Mouse (Mus musculus): ENCODE measurements at regions not wholly inside any gene's neighbourhood (a gene's known extent, or its start where the extent isn't known, plus 50 kb on each side); places are given as distances from the start of the nearest gene placed in this dataset.
A peak's percentile ranks its signal among the peaks of the same experiment; 100 is the strongest.

- no peak overlapping the region for H3K27ac ChIP-seq (ENCODE audit: poor library complexity, severe bottlenecking)
- ATAC-seq (ENCODE audit: insufficient number of reproducible peaks, low FRiP score): no peak
- no peak overlapping the region for H3K4me3 ChIP-seq
- no peak overlapping the region for H3K9ac ChIP-seq
- WGBS: 71% methylated on average over 8 of the region's 8 CpGs
- no peaks in the 10 kb centered on the region for H3K27me3 ChIP-seq (replicated peaks)
- peaks cover 47% of the 10 kb centered on the region for H3K9me3 ChIP-seq (replicated peaks)
- H3K36me3 ChIP-seq: peaks cover 6% of the 10 kb centered on the region
- H3K4me2 ChIP-seq: no peak overlapping the region
- H3K4me1 ChIP-seq (replicated peaks): peaks cover 12% of the 10 kb centered on the region
Measured at GRCm38 (mm10) chr12:109539046-109539445, 61.1 kb downstream of the Rtl1 start.

GRCm38 (mm10) chr12:109538641-109539040 is 61.5 kb downstream of the Rtl1 start:
- H3K9me3 ChIP-seq (replicated peaks): peaks cover 47% of the 10 kb centered on the region
- 77% methylated on average over 3 of the region's 3 CpGs for WGBS
- no peak for ATAC-seq (ENCODE audit: insufficient number of reproducible peaks, low FRiP score)

GRCm38 (mm10) chr12:109536536-109536935 is 63.6 kb downstream of the Rtl1 start:
- 66% methylated on average over 3 of the region's 3 CpGs for WGBS
- Histone ChIP-seq H3K27me3 (replicated peaks) (no peaks in the 10 kb centered on the region; the same call in 1 of the 2 replicates), H3K36me3 (no peaks in the 10 kb centered on the region), H3K4me2 (no peak overlapping the region), H3K27ac (ENCODE audit: poor library complexity, severe bottlenecking) (no peak overlapping the region), H3K4me3 (no peak overlapping the region), H3K9me3 (replicated peaks) (peaks cover 32% of the 10 kb centered on the region), H3K9ac (no peak overlapping the region), H3K4me1 (replicated peaks) (peaks cover 27% of the 10 kb centered on the region)
- ATAC-seq (ENCODE audit: insufficient number of reproducible peaks, low FRiP score): no peak

More at GRCm38 (mm10) chr12:109538641-109539040, 61.5 kb downstream of the Rtl1 start:
- Histone ChIP-seq H3K27me3 (replicated peaks) (no peaks in the 10 kb centered on the region), H3K4me3 (no peak overlapping the region), H3K4me2 (no peak overlapping the region), H3K9ac (no peak overlapping the region), H3K36me3 (peaks cover 5% of the 10 kb centered on the region), H3K4me1 (replicated peaks) (peaks cover 12% of the 10 kb centered on the region), H3K27ac (ENCODE audit: poor library complexity, severe bottlenecking) (no peak overlapping the region)

GRCm38 (mm10) chr12:109532392-109532791 is 67.7 kb downstream of the Rtl1 start:
- peaks cover 39% of the 10 kb centered on the region for H3K9me3 ChIP-seq (replicated peaks)
- H3K4me1 ChIP-seq (replicated peaks): peaks cover 34% of the 10 kb centered on the region
- no peak overlapping the region for H3K27ac ChIP-seq (ENCODE audit: poor library complexity, severe bottlenecking)
- H3K27me3 ChIP-seq (replicated peaks): peaks cover 4% of the 10 kb centered on the region; the same call in 1 of the 2 replicates
- no peak for ATAC-seq (ENCODE audit: insufficient number of reproducible peaks, low FRiP score)
- H3K36me3 ChIP-seq: no peaks in the 10 kb centered on the region
- WGBS: 42% methylated on average over 8 of the region's 8 CpGs
- no peak overlapping the region for H3K4me2 ChIP-seq
- no peak overlapping the region for H3K4me3 ChIP-seq
- H3K9ac ChIP-seq: no peak overlapping the region

GRCm38 (mm10) chr12:109531347-109532023 is 68.6 kb downstream of the Rtl1 start:
- Histone ChIP-seq H3K4me1 (replicated peaks) (peaks cover 34% of the 10 kb centered on the region), H3K36me3 (no peaks in the 10 kb centered on the region), H3K4me2 (no peak overlapping the region), H3K27ac (ENCODE audit: poor library complexity, severe bottlenecking) (no peak overlapping the region), H3K9ac (no peak overlapping the region), H3K9me3 (replicated peaks) (peaks cover 46% of the 10 kb centered on the region), H3K4me3 (no peak overlapping the region), H3K27me3 (replicated peaks) (peaks cover 4% of the 10 kb centered on the region; the same call in 1 of the 2 replicates)
- ATAC-seq (ENCODE audit: insufficient number of reproducible peaks, low FRiP score): no peak
- WGBS: 64% methylated on average over 8 of the region's 8 CpGs

GRCm38 (mm10) chr12:109530215-109531050 is 69.7 kb downstream of the Rtl1 start:
- H3K4me2 ChIP-seq: no peak overlapping the region
- H3K9ac ChIP-seq: no peak overlapping the region
- H3K4me3 ChIP-seq: no peak overlapping the region
- no peak for ATAC-seq (ENCODE audit: insufficient number of reproducible peaks, low FRiP score)
- no peaks in the 10 kb centered on the region for H3K36me3 ChIP-seq
- peaks cover 56% of the 10 kb centered on the region for H3K9me3 ChIP-seq (replicated peaks)
- peaks cover 31% of the 10 kb centered on the region for H3K4me1 ChIP-seq (replicated peaks)
- peaks cover 4% of the 10 kb centered on the region; the same call in 1 of the 2 replicates for H3K27me3 ChIP-seq (replicated peaks)
- no peak overlapping the region for H3K27ac ChIP-seq (ENCODE audit: poor library complexity, severe bottlenecking)
- 60% methylated on average over 19 of the region's 19 CpGs for WGBS

GRCm38 (mm10) chr12:109529501-109529900 is 70.6 kb downstream of the Rtl1 start:
- Histone ChIP-seq H3K4me3 (no peak overlapping the region), H3K27me3 (replicated peaks) (peaks cover 4% of the 10 kb centered on the region; the same call in 1 of the 2 replicates), H3K4me2 (no peak overlapping the region), H3K27ac (ENCODE audit: poor library complexity, severe bottlenecking) (no peak overlapping the region), H3K9ac (no peak overlapping the region), H3K4me1 (replicated peaks) (peaks cover 22% of the 10 kb centered on the region), H3K9me3 (replicated peaks) (peaks cover 56% of the 10 kb centered on the region), H3K36me3 (no peaks in the 10 kb centered on the region)
- ATAC-seq (ENCODE audit: insufficient number of reproducible peaks, low FRiP score): no peak
- 75% methylated on average over 6 of the region's 6 CpGs for WGBS

- H3K36me3 ChIP-seq: no peaks in the 10 kb centered on the region
- peaks cover 22% of the 10 kb centered on the region for H3K4me1 ChIP-seq (replicated peaks)
- 62% methylated on average over 5 of the region's 5 CpGs for WGBS
- no peak for ATAC-seq (ENCODE audit: insufficient number of reproducible peaks, low FRiP score)
- H3K27ac ChIP-seq (ENCODE audit: poor library complexity, severe bottlenecking): no peak overlapping the region
- H3K9ac ChIP-seq: no peak overlapping the region
- peaks cover 4% of the 10 kb centered on the region; the same call in 1 of the 2 replicates for H3K27me3 ChIP-seq (replicated peaks)
- H3K4me3 ChIP-seq: no peak overlapping the region
- H3K4me2 ChIP-seq: no peak overlapping the region
- H3K9me3 ChIP-seq (replicated peaks): peaks cover 56% of the 10 kb centered on the region
Measured at GRCm38 (mm10) chr12:109528966-109529365, 71.2 kb downstream of the Rtl1 start.

- Histone ChIP-seq H3K4me2 (peak overlapping the region; percentile 63), H3K9me3 (replicated peaks) (peaks cover 56% of the 10 kb centered on the region), H3K36me3 (no peaks in the 10 kb centered on the region), H3K4me1 (replicated peaks) (peaks cover 18% of the 10 kb centered on the region), H3K27me3 (replicated peaks) (0 out of 2 replicates have a peak, but pooled peaks cover 4% of the 10 kb centered on the region), H3K4me3 (peak overlapping the region; percentile 40), H3K27ac (ENCODE audit: poor library complexity, severe bottlenecking) (no peak overlapping the region), H3K9ac (no peak overlapping the region)
- no peak for ATAC-seq (ENCODE audit: insufficient number of reproducible peaks, low FRiP score)
- WGBS: 58% methylated on average over 27 of the region's 27 CpGs
Measured at GRCm38 (mm10) chr12:109528263-109528545, 71.9 kb downstream of the Rtl1 start.

GRCm38 (mm10) chr12:109527414-109528262 is 72.5 kb downstream of the Rtl1 start:
- Histone ChIP-seq H3K36me3 (no peaks in the 10 kb centered on the region), H3K9ac (no peak overlapping the region), H3K4me1 (replicated peaks) (peaks cover 15% of the 10 kb centered on the region), H3K4me3 (peak overlapping the region; percentile 40), H3K4me2 (peak overlapping the region; percentile 63), H3K9me3 (replicated peaks) (peaks cover 56% of the 10 kb centered on the region), H3K27ac (ENCODE audit: poor library complexity, severe bottlenecking) (no peak overlapping the region), H3K27me3 (replicated peaks) (0 out of 2 replicates have a peak, but pooled peaks cover 4% of the 10 kb centered on the region)
- ATAC-seq (ENCODE audit: insufficient number of reproducible peaks, low FRiP score): no peak; the same call in 1 of the 2 replicates
- 56% methylated on average over 29 of the region's 29 CpGs for WGBS

GRCm38 (mm10) chr12:109525613-109526012 is 73.0 kb downstream of the Dlk1 start:
- no peak for ATAC-seq (ENCODE audit: insufficient number of reproducible peaks, low FRiP score)
- no peaks in the 10 kb centered on the region for H3K36me3 ChIP-seq
- H3K4me3 ChIP-seq: no peak overlapping the region
- H3K9ac ChIP-seq: no peak overlapping the region
- peaks cover 50% of the 10 kb centered on the region for H3K9me3 ChIP-seq (replicated peaks)
- WGBS: 53% methylated on average over 9 of the region's 9 CpGs
- H3K27me3 ChIP-seq (replicated peaks): 0 out of 2 replicates have a peak, but pooled peaks cover 4% of the 10 kb centered on the region
- no peak overlapping the region for H3K27ac ChIP-seq (ENCODE audit: poor library complexity, severe bottlenecking)
- no peak overlapping the region for H3K4me2 ChIP-seq
- H3K4me1 ChIP-seq (replicated peaks): no peaks in the 10 kb centered on the region

All from heart, embryonic 12.5 days (tissue).